Comparison of ENCODE assay signal across 9 mouse cellular contexts in genomic region chr2:160620279-160620963, GRCm38 (mm10). TPM values are rescaled to one million over a fixed set of nuclear protein-coding genes. Genes with fewer than 3 reads are reported as not detected.
A peak's percentile ranks its signal among the peaks of the same experiment; 100 is the strongest.
DNase-seq lines count a peak whose midpoint lies in the region; ATAC-seq and TF ChIP-seq lines count a peak whose summit lies in the region.
"Had no signal": no experiment of that assay in that cellular context is flagged by ENCODE, and none has a peak within 500 bp of the region (broad histone marks: within the 10 kb centered on the region; RNA-seq: fewer than 3 reads in every experiment).

No protein-coding gene starts in this region.

- peak overlapping the region; percentile 29; the same call in 1 of the 2 replicates for H3K27ac ChIP-seq in hindbrain, embryonic 16.5 days (ENCODE audit: low read depth, low read length)
- H3K27ac ChIP-seq in hindbrain, embryonic 12.5 days = no peak overlapping the region
- peak overlapping the region; percentile 69 for H3K27ac ChIP-seq in heart, embryonic 13.5 days (replicated peaks)
- peak overlapping the region; percentile 77 for H3K27ac ChIP-seq in liver, postnatal 0 days (ENCODE audit: low read depth)
- H3K27ac ChIP-seq: forebrain, embryonic 12.5 days had no signal

- no peaks in the 10 kb centered on the region for H3K9me3 ChIP-seq in hindbrain, embryonic 16.5 days (ENCODE audit: control insufficient read depth, low read length)
- no peaks in the 10 kb centered on the region for H3K9me3 ChIP-seq in hindbrain, embryonic 12.5 days (replicated peaks)
- no peaks in the 10 kb centered on the region for H3K9me3 ChIP-seq in heart, embryonic 13.5 days
- H3K9me3 ChIP-seq in liver, postnatal 0 days (ENCODE audit: low read length) = no peaks in the 10 kb centered on the region
- H3K9me3 ChIP-seq: forebrain, embryonic 12.5 days had no signal

- H3K4me1 ChIP-seq in hindbrain, embryonic 16.5 days (ENCODE audit: control insufficient read depth, insufficient read depth, low read depth, low read length) = peaks cover 10% of the 10 kb centered on the region
- peaks cover 5% of the 10 kb centered on the region; the same call in 1 of the 2 replicates for H3K4me1 ChIP-seq in hindbrain, embryonic 12.5 days
- peaks cover 42% of the 10 kb centered on the region for H3K4me1 ChIP-seq in heart, embryonic 13.5 days
- H3K4me1 ChIP-seq in liver, postnatal 0 days (ENCODE audit: insufficient read depth) = peaks cover 23% of the 10 kb centered on the region

- TF ChIP-seq CTCF in Patski (IDR thresholded peaks at IDR 0.05) = no peak
- TF ChIP-seq CTCF in liver, postnatal 0 days (IDR thresholded peaks at IDR 0.05; ENCODE audit: low read depth) = no peak

- 75% methylated on average over 6 of the region's 6 CpGs for WGBS in hindbrain, embryonic 16.5 days
- 82% methylated on average over 6 of the region's 6 CpGs for WGBS in hindbrain, embryonic 12.5 days
- 68% methylated on average over 6 of the region's 6 CpGs for WGBS in heart, embryonic 13.5 days
- 57% methylated on average over 6 of the region's 6 CpGs for WGBS in liver, postnatal 0 days (ENCODE audit: insufficient replicate concordance)

- in situ Hi-C loops in Patski (cut with MboI; ENCODE audit: low pct_unique_long_range_greater_than_20kb) = no loop called here

- POLR2A ChIA-PET in Patski (lab: Charles Lee) = no interaction called here

- ATAC-seq in hindbrain, embryonic 16.5 days = no peak
- ATAC-seq in hindbrain, embryonic 12.5 days (ENCODE audit: low FRiP score) = no peak
- ATAC-seq in Patski = peak; percentile 41
- no peak for ATAC-seq in heart, embryonic 13.5 days (ENCODE audit: extremely low read depth, insufficient number of reproducible peaks, low FRiP score, low TSS enrichment)
- peak; percentile 18 for ATAC-seq in liver, postnatal 0 days

- DNase-seq in Patski (ENCODE audit: low read depth, low spot score) = no peak
- DNase-seq in liver, postnatal 0 days = no peak
- no peak for DNase-seq in layer of hippocampus, adult 9-10 months (ENCODE audit: low spot score)
- DNase-seq in cerebellum, adult 11 months = no peak
- DNase-seq in ovary, postnatal 14 days (ENCODE audit: low spot score) = no peak

- no peak overlapping the region for H3K4me2 ChIP-seq in hindbrain, embryonic 16.5 days (ENCODE audit: low read length)
- no peak overlapping the region for H3K4me2 ChIP-seq in hindbrain, embryonic 12.5 days (replicated peaks)
- peak overlapping the region; percentile 47 for H3K4me2 ChIP-seq in heart, embryonic 13.5 days
- H3K4me2 ChIP-seq in liver, postnatal 0 days (ENCODE audit: low read depth, low read length) = peak overlapping the region; percentile 46; the same call in 1 of the 2 replicates
- H3K4me2 ChIP-seq: forebrain, embryonic 12.5 days had no signal

- no peak for TF ChIP-seq EP300 in liver, postnatal 0 days (IDR thresholded peaks at IDR 0.05; ENCODE audit: low read depth)

- no peaks in the 10 kb centered on the region for H3K27me3 ChIP-seq in hindbrain, embryonic 16.5 days (replicated peaks; ENCODE audit: control insufficient read depth, insufficient read depth, low read length)
- no peaks in the 10 kb centered on the region for H3K27me3 ChIP-seq in hindbrain, embryonic 12.5 days
- H3K27me3 ChIP-seq in Patski = no peaks in the 10 kb centered on the region
- H3K27me3 ChIP-seq in heart, embryonic 13.5 days (replicated peaks) = no peaks in the 10 kb centered on the region
- H3K27me3 ChIP-seq in liver, postnatal 0 days (ENCODE audit: insufficient read depth, low read length) = no peaks in the 10 kb centered on the region
- H3K27me3 ChIP-seq: forebrain, embryonic 12.5 days had no signal

- H3K36me3 ChIP-seq in hindbrain, embryonic 16.5 days (ENCODE audit: control insufficient read depth, insufficient read depth, low read length) = no peaks in the 10 kb centered on the region
- H3K36me3 ChIP-seq in hindbrain, embryonic 12.5 days = no peaks in the 10 kb centered on the region
- no peaks in the 10 kb centered on the region for H3K36me3 ChIP-seq in heart, embryonic 13.5 days
- H3K36me3 ChIP-seq in liver, postnatal 0 days (replicated peaks; ENCODE audit: insufficient read depth, low read length) = no peaks in the 10 kb centered on the region
- H3K36me3 ChIP-seq: forebrain, embryonic 12.5 days had no signal

- H3K9ac ChIP-seq in hindbrain, embryonic 16.5 days (ENCODE audit: low read depth, low read length) = no peak overlapping the region
- H3K9ac ChIP-seq in hindbrain, embryonic 12.5 days = no peak overlapping the region
- no peak overlapping the region for H3K9ac ChIP-seq in heart, embryonic 13.5 days
- H3K9ac ChIP-seq in liver, postnatal 0 days (replicated peaks) = no peak overlapping the region
- H3K9ac ChIP-seq: forebrain, embryonic 12.5 days had no signal

- H3K4me3 ChIP-seq in hindbrain, embryonic 16.5 days (ENCODE audit: low read length) = no peak overlapping the region
- no peak overlapping the region for H3K4me3 ChIP-seq in hindbrain, embryonic 12.5 days
- H3K4me3 ChIP-seq in heart, embryonic 13.5 days = 0 out of 2 replicates have a peak overlapping the region, but pooled peaks have one; percentile 16
- no peak overlapping the region for H3K4me3 ChIP-seq in liver, postnatal 0 days (ENCODE audit: low read depth, low read length)
- H3K4me3 ChIP-seq: forebrain, embryonic 12.5 days had no signal

- CTCF ChIA-PET in Patski (lab: Charles Lee) = no interaction called here

RNA-seq across cellular contexts. Expression of gene Top1, which starts 25.3 kb away (rescaled TPM):
- 55.7 and 58.3 TPM in 2 replicates for polyA plus RNA-seq in hindbrain, embryonic 16.5 days (2015; fragmentation: Nextera tagmentation; extraction: Ambion mirVana)
- polyA plus RNA-seq in hindbrain, embryonic 12.5 days (2016; fragmentation: Nextera tagmentation; extraction: Ambion mirVana) = 114 and 122 TPM in 2 replicates
- 80.7 TPM for polyA plus RNA-seq in Patski (2021)
- polyA plus RNA-seq in heart, embryonic 13.5 days (2015; fragmentation: Nextera tagmentation; extraction: Ambion mirVana) = 44.9 and 48.0 TPM in 2 replicates
- 30.1 and 30.5 TPM in 2 replicates for polyA plus RNA-seq in liver, postnatal 0 days (2015; fragmentation: Nextera tagmentation; extraction: Ambion mirVana)

Comparison
In these comparisons a context has a peak if more than half of its experiments do, and no peak if none do; other contexts are left out.
1. ATAC-seq: peak in Patski (single experiment) and liver, postnatal 0 days (single experiment); none in hindbrain, embryonic 16.5 days (single experiment), hindbrain, embryonic 12.5 days (single experiment) and heart, embryonic 13.5 days (single experiment).
2. H3K4me2 ChIP-seq: peak in heart, embryonic 13.5 days (single experiment) and liver, postnatal 0 days (single experiment); none in hindbrain, embryonic 16.5 days (single experiment) and hindbrain, embryonic 12.5 days (single experiment).